Mouse (Mus musculus) midbrain, embryonic 16.5 days (tissue): ENCODE measurements at regions not wholly inside any gene's neighbourhood (a gene's known extent, or its start where the extent isn't known, plus 50 kb on each side); places are given as distances from the start of the nearest gene placed in this dataset.

Source experiments
- ATAC-seq: fragments of 200-750 bp; cut with Nextera tagmentation; 2 replicates; pipeline ENCODE4 v1.8.0; 2017; ENCODE audit warnings: moderate TSS enrichment
- H3K27ac ChIP-seq: fragments of 300-500 bp; sonication (generic); 2 replicates; pipeline ENCODE4 v1.5.1; 2014; ENCODE audit warnings: mild to moderate bottlenecking, low read length, mixed read lengths
- H3K27me3 ChIP-seq: fragments of 300-500 bp; sonication (generic); 2 replicates; pipeline ENCODE4 v1.6.1; 2014; ENCODE audit warnings: low read depth, low read length, mixed read lengths; ENCODE audit not compliant: control insufficient read depth, insufficient read depth
- H3K36me3 ChIP-seq: fragments of 300-500 bp; sonication (generic); 2 replicates; pipeline ENCODE4 v1.6.1; 2014; ENCODE audit warnings: mild to moderate bottlenecking, low read length, moderate library complexity, mixed read lengths; ENCODE audit not compliant: control insufficient read depth, insufficient read depth
- H3K4me1 ChIP-seq: fragments of 300-500 bp; sonication (generic); 2 replicates; pipeline ENCODE4 v1.6.1; 2014; ENCODE audit warnings: mild to moderate bottlenecking, low read length, mixed read lengths; ENCODE audit not compliant: control insufficient read depth, insufficient read depth
- H3K4me2 ChIP-seq: fragments of 300-500 bp; sonication (generic); 2 replicates; pipeline ENCODE4 v1.6.1; 2014; ENCODE audit warnings: mild to moderate bottlenecking, low read length, mixed read lengths
- H3K4me3 ChIP-seq: fragments of 300-500 bp; sonication (generic); 2 replicates; pipeline ENCODE4 v1.5.1; 2014; ENCODE audit warnings: low read depth, mild to moderate bottlenecking, low read length, moderate library complexity, mixed read lengths
- H3K9ac ChIP-seq: fragments of 300-500 bp; sonication (generic); 2 replicates; pipeline ENCODE4 v1.6.1; 2014; ENCODE audit warnings: low read depth, low read length, mixed read lengths
- H3K9me3 ChIP-seq: fragments of 300-500 bp; sonication (generic); replicated peaks from 2 replicates; pipeline ENCODE4 v1.6.1; 2014; ENCODE audit warnings: mild to moderate bottlenecking, low read length, mixed read lengths; ENCODE audit not compliant: control insufficient read depth, poor library complexity, severe bottlenecking
- WGBS: fragments of 180-500 bp; shearing (Covaris S2); extraction: QIAGEN DNeasy Blood & Tissue Kit; methylation state at CpG from one replicate; pipeline ENCODE4 v1.1.7; 2014; 5-methylcytosine and 5-hydroxymethylcytosine counted together

- 56% methylated on average over 8 of the region's 8 CpGs for WGBS
- Histone ChIP-seq H3K4me2 (no peak overlapping the region), H3K9ac (no peak overlapping the region), H3K4me1 (no peaks in the 10 kb centered on the region), H3K36me3 (no peaks in the 10 kb centered on the region), H3K27me3 (no peaks in the 10 kb centered on the region), H3K27ac (no peak overlapping the region), H3K4me3 (no peak overlapping the region), H3K9me3 (no peaks in the 10 kb centered on the region; the same call in 1 of the 2 replicates)
- no peak for ATAC-seq
Observed at GRCm38 (mm10) chr5:111985997-111986396, 252.3 kb downstream of the Gm26897 start.

- no peaks in the 10 kb centered on the region for H3K4me1 ChIP-seq
- no peak overlapping the region for H3K4me2 ChIP-seq
- H3K9ac ChIP-seq: no peak overlapping the region
- H3K9me3 ChIP-seq: no peaks in the 10 kb centered on the region; the same call in 1 of the 2 replicates
- no peaks in the 10 kb centered on the region for H3K27me3 ChIP-seq
- 50% methylated on average over 6 of the region's 6 CpGs for WGBS
- no peak overlapping the region for H3K27ac ChIP-seq
- no peaks in the 10 kb centered on the region for H3K36me3 ChIP-seq
- no peak for ATAC-seq
- no peak overlapping the region for H3K4me3 ChIP-seq
Observed at GRCm38 (mm10) chr5:111987036-111987435, 253.3 kb downstream of the Gm26897 start.

GRCm38 (mm10) chr5:111991805-111992204, 258.1 kb downstream of the Gm26897 start:
- Histone ChIP-seq H3K27ac (no peak overlapping the region), H3K27me3 (no peaks in the 10 kb centered on the region), H3K36me3 (no peaks in the 10 kb centered on the region), H3K4me1 (no peaks in the 10 kb centered on the region), H3K9ac (no peak overlapping the region), H3K4me2 (no peak overlapping the region), H3K9me3 (no peaks in the 10 kb centered on the region; the same call in 1 of the 2 replicates), H3K4me3 (no peak overlapping the region)
- ATAC-seq: no peak
- WGBS: 86% methylated on average over 10 of the region's 10 CpGs

GRCm38 (mm10) chr5:111993221-111993620, 259.1 kb downstream of the Cryba4 start:
- Histone ChIP-seq H3K27ac (no peak overlapping the region), H3K4me2 (no peak overlapping the region), H3K9ac (no peak overlapping the region), H3K9me3 (no peaks in the 10 kb centered on the region; the same call in 1 of the 2 replicates), H3K27me3 (no peaks in the 10 kb centered on the region), H3K36me3 (no peaks in the 10 kb centered on the region), H3K4me3 (no peak overlapping the region), H3K4me1 (no peaks in the 10 kb centered on the region)
- WGBS: 50% methylated on average over 7 of the region's 7 CpGs
- ATAC-seq: no peak

GRCm38 (mm10) chr5:111993930-111994329, 258.4 kb downstream of the Cryba4 start:
- no peaks in the 10 kb centered on the region for H3K27me3 ChIP-seq
- 82% methylated on average over 9 of the region's 9 CpGs for WGBS
- H3K36me3 ChIP-seq: no peaks in the 10 kb centered on the region
- no peak for ATAC-seq
- H3K27ac ChIP-seq: no peak overlapping the region
- no peaks in the 10 kb centered on the region for H3K4me1 ChIP-seq
- H3K9ac ChIP-seq: no peak overlapping the region
- no peaks in the 10 kb centered on the region; the same call in 1 of the 2 replicates for H3K9me3 ChIP-seq
- H3K4me2 ChIP-seq: no peak overlapping the region
- H3K4me3 ChIP-seq: no peak overlapping the region

GRCm38 (mm10) chr5:111996806-111997205, 255.5 kb downstream of the Cryba4 start:
- WGBS: 61% methylated on average over 3 of the region's 3 CpGs
- Histone ChIP-seq H3K36me3 (no peaks in the 10 kb centered on the region), H3K4me3 (no peak overlapping the region), H3K9me3 (no peaks in the 10 kb centered on the region; the same call in 1 of the 2 replicates), H3K27me3 (no peaks in the 10 kb centered on the region), H3K4me1 (peaks cover 10% of the 10 kb centered on the region), H3K27ac (no peak overlapping the region), H3K4me2 (no peak overlapping the region), H3K9ac (0 out of 2 replicates have a peak overlapping the region, but pooled peaks have one; percentile 31)
- ATAC-seq: no peak

GRCm38 (mm10) chr5:112001742-112002701, 250.3 kb downstream of the Cryba4 start:
- Histone ChIP-seq H3K4me3 (no peak overlapping the region), H3K4me1 (peaks cover 19% of the 10 kb centered on the region), H3K27me3 (no peaks in the 10 kb centered on the region), H3K9ac (peak overlapping the region; percentile 30; the same call in 1 of the 2 replicates), H3K9me3 (peaks cover 4% of the 10 kb centered on the region; the same call in 1 of the 2 replicates), H3K4me2 (peak overlapping the region; percentile 27), H3K36me3 (no peaks in the 10 kb centered on the region), H3K27ac (peak overlapping the region; percentile 75)
- peak; percentile 75 for ATAC-seq
- 6% methylated on average over 32 of the region's 32 CpGs for WGBS

GRCm38 (mm10) chr5:112002856-112003660, 249.3 kb downstream of the Cryba4 start:
- WGBS: 45% methylated on average over 12 of the region's 12 CpGs

More at GRCm38 (mm10) chr5:112002856-112003660, 249.3 kb downstream of the Cryba4 start:
- peak overlapping the region; percentile 75 for H3K27ac ChIP-seq
- H3K9me3 ChIP-seq: peaks cover 5% of the 10 kb centered on the region; the same call in 1 of the 2 replicates
- no peak for ATAC-seq
- H3K9ac ChIP-seq: no peak overlapping the region
- H3K4me3 ChIP-seq: no peak overlapping the region
- H3K4me2 ChIP-seq: no peak overlapping the region
- no peaks in the 10 kb centered on the region for H3K36me3 ChIP-seq
- no peaks in the 10 kb centered on the region for H3K27me3 ChIP-seq
- H3K4me1 ChIP-seq: peaks cover 19% of the 10 kb centered on the region
